In the genomic region with DNA sequence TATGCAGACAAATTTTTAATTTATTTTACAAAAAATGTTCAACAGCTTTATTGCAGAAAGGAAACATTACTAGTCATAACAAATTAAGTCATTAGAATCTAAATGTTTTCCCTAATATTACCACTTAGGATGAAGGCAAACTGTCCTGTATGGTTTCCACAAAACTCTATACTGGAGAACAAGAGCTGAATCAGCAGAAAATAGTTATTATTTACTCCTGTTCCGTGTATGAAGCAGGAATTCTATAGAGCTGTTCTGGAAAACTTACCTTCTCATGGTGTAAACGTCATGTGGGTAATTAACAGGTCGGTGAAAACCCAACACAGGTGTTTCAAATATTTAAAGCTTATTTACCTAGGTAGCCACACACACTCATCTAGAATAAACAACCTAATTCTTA, we compare ENCODE assay signal across 9 mouse cellular contexts. TPM values are rescaled to one million over a fixed set of nuclear protein-coding genes. Genes with fewer than 3 reads are reported as not detected.
A peak's percentile ranks its signal among the peaks of the same experiment; 100 is the strongest.
DNase-seq lines count a peak whose midpoint lies in the region; ATAC-seq and TF ChIP-seq lines count a peak whose summit lies in the region.
"Had no signal": no experiment of that assay in that cellular context is flagged by ENCODE, and none has a peak within 500 bp of the region (broad histone marks: within the 10 kb centered on the region; RNA-seq: fewer than 3 reads in every experiment).

No protein-coding gene starts in this region.

- peak overlapping the region; percentile 88 for H3K4me3 ChIP-seq in heart, embryonic 15.5 days
- H3K4me3 ChIP-seq in embryonic facial prominence, embryonic 10.5 days: peak overlapping the region; percentile 77
- H3K4me3 ChIP-seq in hindbrain, postnatal 0 days (ENCODE audit: low read length): peak overlapping the region; percentile 73
- peak overlapping the region; percentile 82 for H3K4me3 ChIP-seq in midbrain, embryonic 13.5 days (replicated peaks)
- H3K4me3 ChIP-seq in layer of hippocampus, adult 2 months: no peak overlapping the region

- peak overlapping the region; percentile 86 for H3K4me2 ChIP-seq in heart, embryonic 15.5 days
- H3K4me2 ChIP-seq in hindbrain, postnatal 0 days (ENCODE audit: low read depth, low read length): peak overlapping the region; percentile 91
- peak overlapping the region; percentile 82 for H3K4me2 ChIP-seq in midbrain, embryonic 13.5 days (replicated peaks)

- WGBS in heart, embryonic 15.5 days: 14% methylated on average over 3 of the region's 3 CpGs
- WGBS in embryonic facial prominence, embryonic 10.5 days: 17% methylated on average over 3 of the region's 3 CpGs
- WGBS in hindbrain, postnatal 0 days: 15% methylated on average over 3 of the region's 3 CpGs
- 13% methylated on average over 3 of the region's 3 CpGs for WGBS in midbrain, embryonic 13.5 days

- H3K36me3 ChIP-seq in heart, embryonic 15.5 days: peaks cover 14% of the 10 kb centered on the region; the same call in 1 of the 2 replicates
- H3K36me3 ChIP-seq in embryonic facial prominence, embryonic 10.5 days (replicated peaks): peaks cover 48% of the 10 kb centered on the region
- no peaks in the 10 kb centered on the region for H3K36me3 ChIP-seq in hindbrain, postnatal 0 days (ENCODE audit: insufficient read depth, low read length)
- peaks cover 12% of the 10 kb centered on the region; the same call in 1 of the 2 replicates for H3K36me3 ChIP-seq in midbrain, embryonic 13.5 days

- DNase-seq in heart, adult 8-10 months (ENCODE audit: low spot score): no peak
- DNase-seq in embryonic facial prominence, embryonic 10.5 days (ENCODE audit: low spot score): no peak
- no peak for DNase-seq in hindbrain, postnatal 0 days (ENCODE audit: low spot score)
- DNase-seq in layer of hippocampus, adult 2 months (ENCODE audit: low spot score in 2 of 2): no peak
- DNase-seq in right cerebral cortex, adult 18-20 months: no peak
- DNase-seq: lung, postnatal 36 days had no signal

- no peak overlapping the region for H3K27ac ChIP-seq in heart, embryonic 15.5 days
- peak overlapping the region; percentile 95 for H3K27ac ChIP-seq in embryonic facial prominence, embryonic 10.5 days (replicated peaks)
- H3K27ac ChIP-seq in hindbrain, postnatal 0 days: no peak overlapping the region
- no peak overlapping the region for H3K27ac ChIP-seq in midbrain, embryonic 13.5 days
- no peak overlapping the region for H3K27ac ChIP-seq in layer of hippocampus, adult 2 months

- no peaks in the 10 kb centered on the region for H3K9me3 ChIP-seq in heart, embryonic 15.5 days (replicated peaks)
- H3K9me3 ChIP-seq in embryonic facial prominence, embryonic 10.5 days: no peaks in the 10 kb centered on the region
- no peaks in the 10 kb centered on the region for H3K9me3 ChIP-seq in hindbrain, postnatal 0 days (ENCODE audit: low read length)
- no peaks in the 10 kb centered on the region for H3K9me3 ChIP-seq in midbrain, embryonic 13.5 days

- H3K27me3 ChIP-seq in heart, embryonic 15.5 days: no peaks in the 10 kb centered on the region
- H3K27me3 ChIP-seq in embryonic facial prominence, embryonic 10.5 days (replicated peaks; ENCODE audit: low read depth, poor library complexity, severe bottlenecking): no peaks in the 10 kb centered on the region
- H3K27me3 ChIP-seq in hindbrain, postnatal 0 days (ENCODE audit: insufficient read depth, low read length): no peaks in the 10 kb centered on the region
- H3K27me3 ChIP-seq in midbrain, embryonic 13.5 days: no peaks in the 10 kb centered on the region

- ATAC-seq in heart, embryonic 15.5 days (replicated peaks; ENCODE audit: insufficient number of reproducible peaks, insufficient read depth, low FRiP score, low read depth): no peak
- no peak for ATAC-seq in hindbrain, postnatal 0 days
- ATAC-seq in midbrain, embryonic 13.5 days: no peak
- no peak for ATAC-seq in inflammation-experienced regulatory T-cells, adult 6 months

- peaks cover 16% of the 10 kb centered on the region for H3K4me1 ChIP-seq in heart, embryonic 15.5 days (replicated peaks)
- H3K4me1 ChIP-seq in embryonic facial prominence, embryonic 10.5 days: peaks cover 16% of the 10 kb centered on the region
- no peaks in the 10 kb centered on the region for H3K4me1 ChIP-seq in hindbrain, postnatal 0 days (ENCODE audit: insufficient read depth, low read length)
- H3K4me1 ChIP-seq in midbrain, embryonic 13.5 days (replicated peaks): peaks cover 23% of the 10 kb centered on the region

- TF ChIP-seq CTCF in hindbrain, postnatal 0 days (IDR thresholded peaks at IDR 0.05; ENCODE audit: low read depth): no peak
- TF ChIP-seq CTCF in layer of hippocampus, adult 2 months (conservative IDR thresholded peaks at IDR 0.05): no peak

- H3K9ac ChIP-seq in heart, embryonic 15.5 days: peak overlapping the region; percentile 87
- no peak overlapping the region for H3K9ac ChIP-seq in hindbrain, postnatal 0 days (replicated peaks; ENCODE audit: low read length)
- peak overlapping the region; percentile 86 for H3K9ac ChIP-seq in midbrain, embryonic 13.5 days (replicated peaks)

RNA-seq across cellular contexts. Expression of gene Dbf4, which starts 1.1 kb away (rescaled TPM):
- 21.6 and 21.8 TPM in 2 replicates for polyA plus RNA-seq in heart, embryonic 15.5 days (2015; fragmentation: Nextera tagmentation; extraction: Ambion mirVana)
- total RNA-seq in heart, adult 8-10 months (2022): 1 to 10 TPM in 2 of 4 experiments, under 1 TPM in 2; 0.63 to 1.3 (median 0.90) TPM
- 60.8 and 65.3 TPM in 2 replicates for polyA plus RNA-seq in embryonic facial prominence, embryonic 10.5 days (2016; fragmentation: Nextera tagmentation; extraction: Ambion mirVana)
- 8.1 and 11.4 TPM in 2 replicates for total RNA-seq in hindbrain, postnatal 0 days (2014; rRNA removed)
- polyA plus RNA-seq in hindbrain, postnatal 0 days (2015; fragmentation: Nextera tagmentation; extraction: Ambion mirVana): 10.5 and 10.6 TPM in 2 replicates
- polyA plus RNA-seq in midbrain, embryonic 13.5 days (2015; fragmentation: Nextera tagmentation; extraction: Ambion mirVana): 23.9 and 24.5 TPM in 2 replicates
- polyA plus RNA-seq in inflammation-experienced regulatory T-cells, adult 6 months (2017; shearing (Covaris generic)): 10 to 100 TPM in 1 of 3 experiments, 1 to 10 TPM in 2; 7.2 to 31.0 (median 8.9) TPM
- total RNA-seq in layer of hippocampus, adult 2 months (2021): 1 to 10 TPM; 2.0 TPM

RNA-seq across cellular contexts. Expression of gene Slc25a40, which starts 1.2 kb away (rescaled TPM):
- 11.2 and 11.7 TPM in 2 replicates for polyA plus RNA-seq in heart, embryonic 15.5 days (2015; fragmentation: Nextera tagmentation; extraction: Ambion mirVana)
- 10 to 100 TPM in 1 of 4 experiments, 1 to 10 TPM in 3; 6.3 to 11.7 (median 8.7) TPM for total RNA-seq in heart, adult 8-10 months (2022)
- polyA plus RNA-seq in embryonic facial prominence, embryonic 10.5 days (2016; fragmentation: Nextera tagmentation; extraction: Ambion mirVana): 9.1 and 9.5 TPM in 2 replicates
- 8.5 and 11.0 TPM in 2 replicates for total RNA-seq in hindbrain, postnatal 0 days (2014; rRNA removed)
- polyA plus RNA-seq in hindbrain, postnatal 0 days (2015; fragmentation: Nextera tagmentation; extraction: Ambion mirVana): 9.1 and 10.6 TPM in 2 replicates
- polyA plus RNA-seq in midbrain, embryonic 13.5 days (2015; fragmentation: Nextera tagmentation; extraction: Ambion mirVana): 7.8 and 8.5 TPM in 2 replicates
- 10 to 100 TPM; 20.7 to 26.7 (median 26.6) TPM for polyA plus RNA-seq in inflammation-experienced regulatory T-cells, adult 6 months (2017; shearing (Covaris generic))
- total RNA-seq in layer of hippocampus, adult 2 months (2021): 10 to 100 TPM; 11.2 to 12.3 TPM

RNA-seq across cellular contexts. Expression of gene Adam22, which starts 53.5 kb away (rescaled TPM):
- 6.9 and 7.9 TPM in 2 replicates for polyA plus RNA-seq in heart, embryonic 15.5 days (2015; fragmentation: Nextera tagmentation; extraction: Ambion mirVana)
- total RNA-seq in heart, adult 8-10 months (2022): 1 to 10 TPM; 4.5 to 6.1 (median 5.3) TPM
- 7.3 and 8.1 TPM in 2 replicates for polyA plus RNA-seq in embryonic facial prominence, embryonic 10.5 days (2016; fragmentation: Nextera tagmentation; extraction: Ambion mirVana)
- total RNA-seq in hindbrain, postnatal 0 days (2014; rRNA removed): 81.7 and 91.2 TPM in 2 replicates
- polyA plus RNA-seq in hindbrain, postnatal 0 days (2015; fragmentation: Nextera tagmentation; extraction: Ambion mirVana): 46.1 and 46.2 TPM in 2 replicates
- 28.5 and 29.2 TPM in 2 replicates for polyA plus RNA-seq in midbrain, embryonic 13.5 days (2015; fragmentation: Nextera tagmentation; extraction: Ambion mirVana)
- polyA plus RNA-seq in inflammation-experienced regulatory T-cells, adult 6 months (2017; shearing (Covaris generic)): 1 to 10 TPM in 1 of 3 experiments, under 1 TPM in 2; 0.59 to 1.2 (median 0.67) TPM
- 100 to 1,000 TPM; 162 to 174 TPM for total RNA-seq in layer of hippocampus, adult 2 months (2021)
